Mouse (Mus musculus) CH12.LX (cell line): ENCODE measurements around the gene Nfic. TPM values are rescaled to one million over a fixed set of nuclear protein-coding genes. Genes with fewer than 3 reads are reported as not detected.
"Not testable (repeated sequence)": the region's sequence is repeated elsewhere in the genome, so short reads cannot be mapped to it uniquely, and the experiment has no call there.

Experiments
- DNase-seq: peaks from one replicate; pipeline ENCODE4 v3.0.0-alpha.2; 2013; ENCODE audit errors: extremely low read depth
- H3K27ac ChIP-seq: 2 replicates; pipeline ENCODE4 v1.5.1; 2012; ENCODE audit warnings: low read depth, mild to moderate bottlenecking, control low read depth, moderate library complexity; ENCODE audit not compliant: insufficient read depth
- H3K27me3 ChIP-seq: replicated peaks from 2 replicates; pipeline ENCODE3; 2012; ENCODE audit warnings: inconsistent platforms
- H3K36me3 ChIP-seq, 2 experiments: replicated peaks in 1 of 2; 2 replicates each; pipeline versions ENCODE3 to v1.6.1; 2012; ENCODE audit warnings: inconsistent platforms in 1 of 2, low read length in 1 of 2, mild to moderate bottlenecking in 1 of 2, mixed read lengths in 1 of 2, moderate library complexity in 1 of 2; ENCODE audit not compliant: control insufficient read depth in 1 of 2, insufficient read depth in 1 of 2
- H3K4me1 ChIP-seq, 2 experiments: 2 replicates each; pipeline ENCODE4 v1.6.1; 2012; ENCODE audit warnings: inconsistent platforms in 1 of 2, moderate library complexity in 1 of 2; ENCODE audit not compliant: insufficient read depth in 2 of 2, control insufficient read depth in 1 of 2
- H3K4me2 ChIP-seq: 2 replicates; pipeline ENCODE4 v1.6.1; 2012; ENCODE audit warnings: low read depth, mild to moderate bottlenecking, control low read depth; ENCODE audit not compliant: poor library complexity, insufficient read depth, severe bottlenecking
- H3K4me3 ChIP-seq, 3 experiments: fragments of 150-350 bp in 1 of 3; sonication (generic) in 1 of 3; replicated peaks in 1 of 3; 2 replicates each; pipeline versions ENCODE3 to v1.5.1; 2011 to 2012; ENCODE audit warnings: low read depth in 2 of 3, low read length in 2 of 3, mild to moderate bottlenecking in 2 of 3, moderate library complexity in 2 of 3, control low read depth in 1 of 3, improper control_type of control experiment in 1 of 3, inconsistent platforms in 1 of 3, mixed read lengths in 1 of 3; ENCODE audit not compliant: poor library complexity in 1 of 3
- H3K79me2 ChIP-seq: replicated peaks from 2 replicates; pipeline ENCODE4 v1.6.1; 2012; ENCODE audit warnings: mild to moderate bottlenecking, moderate library complexity; ENCODE audit not compliant: control insufficient read depth, poor library complexity, insufficient read depth, severe bottlenecking; ENCODE audit errors: extremely low read depth
- H3K9ac ChIP-seq: 2 replicates; pipeline ENCODE4 v1.6.1; 2012; ENCODE audit warnings: low read depth, mild to moderate bottlenecking, control low read depth, moderate library complexity; ENCODE audit not compliant: insufficient read depth
- H3K9me3 ChIP-seq: replicated peaks from 2 replicates; pipeline ENCODE3; 2012; ENCODE audit warnings: low read length, inconsistent platforms, mixed read lengths
- CHD1 ChIP-seq: IDR thresholded peaks from 2 replicates; pipeline ENCODE4 v1.6.1; 2012; ENCODE audit warnings: low read depth, low read length, improper control_type of control experiment, inconsistent platforms
- CHD2 ChIP-seq: IDR thresholded peaks from 2 replicates; pipeline ENCODE4 v1.6.1; 2011; ENCODE audit warnings: low read length, improper control_type of control experiment
- CTCF ChIP-seq, 2 experiments: IDR thresholded peaks in 1 of 2; conservative IDR thresholded peaks in 1 of 2; 2 replicates each; pipeline ENCODE4 v1.5.1; 2011 to 2012; ENCODE audit warnings: low read depth in 2 of 2, low read length in 2 of 2, improper control_type of control experiment in 1 of 2, inconsistent platforms in 1 of 2, mild to moderate bottlenecking in 1 of 2, moderate library complexity in 1 of 2
- ETS1 ChIP-seq: conservative IDR thresholded peaks from 2 replicates; pipeline ENCODE4 v1.6.1; 2012; ENCODE audit warnings: low read depth, mild to moderate bottlenecking, inconsistent platforms, low read length, improper control_type of control experiment, moderate library complexity
- HCFC1 ChIP-seq: IDR thresholded peaks from 2 replicates; pipeline ENCODE4 v1.6.1; 2012; ENCODE audit warnings: low read depth, mild to moderate bottlenecking, inconsistent platforms, low read length, improper control_type of control experiment
- MAX ChIP-seq: IDR thresholded peaks from 2 replicates; pipeline ENCODE4 v1.6.1; 2011; ENCODE audit warnings: low read length, improper control_type of control experiment
- MAZ ChIP-seq: IDR thresholded peaks from 2 replicates; pipeline ENCODE4 v1.6.1; 2012; ENCODE audit warnings: low read depth, mild to moderate bottlenecking, inconsistent platforms, low read length, improper control_type of control experiment, moderate library complexity
- NRF1 ChIP-seq: IDR thresholded peaks from 2 replicates; pipeline ENCODE4 v1.6.1; 2014; ENCODE audit warnings: low read depth, mild to moderate bottlenecking, inconsistent platforms, low read length, improper control_type of control experiment, moderate library complexity
- POLR2AphosphoS2 ChIP-seq: IDR thresholded peaks from 2 replicates; pipeline ENCODE4 v1.6.1; 2011; ENCODE audit warnings: low read depth, low read length, improper control_type of control experiment
- RAD21 ChIP-seq: IDR thresholded peaks from 2 replicates; pipeline ENCODE4 v1.6.1; 2011; ENCODE audit warnings: low read depth, mild to moderate bottlenecking, low read length, improper control_type of control experiment, moderate library complexity
- SMC3 ChIP-seq: IDR thresholded peaks from 2 replicates; pipeline ENCODE4 v1.6.1; 2011; ENCODE audit warnings: low read depth, low read length, improper control_type of control experiment
- TCF12 ChIP-seq: IDR thresholded peaks from 2 replicates; pipeline ENCODE4 v1.6.1; 2014; ENCODE audit warnings: low read depth, mild to moderate bottlenecking, inconsistent platforms, low read length, improper control_type of control experiment
- USF2 ChIP-seq: conservative IDR thresholded peaks from 2 replicates; pipeline ENCODE4 v1.6.1; 2011; ENCODE audit warnings: low read depth, low read length, improper control_type of control experiment
- ZNF384 ChIP-seq: IDR thresholded peaks from 2 replicates; pipeline ENCODE4 v1.6.1; 2012; ENCODE audit warnings: low read depth, low read length, improper control_type of control experiment, inconsistent platforms
- dilution Hi-C: fragments of 300-500 bp; cut with MboI; formaldehyde crosslinking; loops from 2 replicates; pipeline ENCODE4 v1.14.3; 2020; ENCODE audit warnings: low sequenced_read_pairs; ENCODE audit not compliant: extremely low pct_unique_long_range_greater_than_20kb, extremely low pct_ligation_motif_present
- in situ Hi-C: fragments of 300-500 bp; cut with MboI; formaldehyde crosslinking; loops from 3 replicates; pipeline ENCODE4 v1.14.3; 2019; ENCODE audit warnings: low sequenced_read_pairs, low pct_ligation_motif_present, low pct_unique_long_range_greater_than_20kb, mixed read lengths
- polyA plus RNA-seq: library from polyadenylated mRNA; unstranded; fragments of >175 nt; gene quantifications from 2 replicates; pipeline ENCODE4 v1.2.1, GENCODE M21; 2012; ENCODE audit warnings: low read depth; ENCODE audit not compliant: insufficient read length
- total RNA-seq, 2 experiments: library from RNA; depleted of rRNA; stranded (reverse); fragments of 300-350 nt in 1 of 2; fragments of >200 nt in 1 of 2; gene quantifications; 2 replicates each; pipeline ENCODE4 v1.2.3; 2012 to 2014

Nfic gene
- total and polyA plus RNA-seq, 3 experiments = 0.07 to 4.7 (median 4.0) TPM

- DNase-seq, in situ Hi-C loops, H3K4me3 ChIP-seq, H3K9ac ChIP-seq, H3K27ac ChIP-seq, H3K4me1 ChIP-seq, dilution Hi-C loops, H3K79me2 ChIP-seq, H3K36me3 ChIP-seq, H3K9me3 ChIP-seq, H3K4me2 ChIP-seq: not testable (repeated sequence)
- H3K27me3 ChIP-seq = peaks cover 50% of the 10 kb centered on the region
- TF ChIP-seq SMC3 (peak; percentile 22; the same call in 1 of the 2 replicates), RAD21 (peak; percentile 40), CTCF (conservative IDR thresholded peaks at IDR 0.05 in 1 of 2, IDR thresholded peaks at IDR 0.05 in 1 of 2; ENCODE audit: low read depth in 2 of 2, low read length in 2 of 2) (peak in 1 of 2 experiments; percentile 54; a peak in 2 of 4 replicates)
Observed at GRCm38 (mm10) chr10:81445516-81445915, 9.9 kb downstream of the Nfic start.

- no peak overlapping the region for H3K4me3 ChIP-seq
- H3K4me1 ChIP-seq = no peaks in the 10 kb centered on the region
- dilution Hi-C loops = no loop called here
- no peaks in the 10 kb centered on the region for H3K36me3 ChIP-seq
- DNase-seq = no peak
- H3K9me3 ChIP-seq = no peaks in the 10 kb centered on the region
- H3K9ac ChIP-seq = no peak overlapping the region
- in situ Hi-C loops = loop anchor here (5.0 kb wide), 1 partner anchor 34 kb away; no protein-coding TSS in a partner anchor
- no peak overlapping the region for H3K27ac ChIP-seq
- no peak for TF ChIP-seq POLR2AphosphoS2
- peak; percentile 67 for TF ChIP-seq RAD21
- peak in 1 of 2 experiments; percentile 76; a peak in 3 of 4 replicates for TF ChIP-seq CTCF (conservative IDR thresholded peaks at IDR 0.05 in 1 of 2, IDR thresholded peaks at IDR 0.05 in 1 of 2; ENCODE audit: low read depth in 2 of 2, low read length in 2 of 2)
- peak; percentile 61 for TF ChIP-seq SMC3
- H3K27me3 ChIP-seq = peaks cover 21% of the 10 kb centered on the region
- no peak overlapping the region for H3K4me2 ChIP-seq
- no peaks in the 10 kb centered on the region for H3K79me2 ChIP-seq
Observed at GRCm38 (mm10) chr10:81441019-81441418, 14.4 kb downstream of the Nfic start.

GRCm38 (mm10) chr10:81435436-81435835 is 20.0 kb downstream of the Nfic start:
- in situ Hi-C loops = no loop called here
- dilution Hi-C loops = no loop called here
- Histone ChIP-seq H3K4me2 (no peak overlapping the region), H3K4me1 (peaks cover 21 to 40% of the 10 kb centered on the region in 2 experiments), H3K9me3 (no peaks in the 10 kb centered on the region), H3K9ac (no peak overlapping the region), H3K27me3 (peaks cover 15% of the 10 kb centered on the region), H3K36me3 (no peaks in the 10 kb centered on the region), H3K79me2 (no peaks in the 10 kb centered on the region), H3K27ac (no peak overlapping the region), H3K4me3 (no peak overlapping the region)
- DNase-seq = no peak
- TF ChIP-seq NRF1 (no peak), MAX (no peak), CTCF (conservative IDR thresholded peaks at IDR 0.05 in 1 of 2, IDR thresholded peaks at IDR 0.05 in 1 of 2; ENCODE audit: low read depth in 2 of 2, low read length in 2 of 2) (no peak), CHD2 (no peak), CHD1 (no peak), ZNF384 (no peak), MAZ (no peak), HCFC1 (no peak), USF2 (no peak), TCF12 (no peak), ETS1 (no peak)
